Comparison of ENCODE assay signal across 17 mouse cellular contexts in the genomic region with DNA sequence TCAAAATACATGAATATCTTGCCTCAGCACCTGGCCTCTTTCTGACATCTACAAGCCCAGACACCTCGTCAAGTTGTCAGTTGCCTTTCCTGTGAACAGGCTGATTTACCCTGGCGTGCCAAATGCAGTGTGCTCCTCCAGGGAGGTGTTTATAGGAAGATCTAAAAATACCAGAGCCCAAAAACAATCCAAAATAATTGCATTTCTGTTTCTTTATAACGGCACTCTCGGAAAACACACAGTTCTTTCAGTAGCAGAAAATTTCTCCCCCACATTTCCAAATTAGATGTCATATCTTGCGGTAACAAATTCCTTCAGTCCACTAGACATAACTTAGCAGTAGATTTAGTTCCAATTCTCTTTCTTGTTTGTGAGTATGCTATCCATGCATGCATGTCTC.
A peak's percentile ranks its signal among the peaks of the same experiment; 100 is the strongest.
DNase-seq lines count a peak whose midpoint lies in the region; ATAC-seq and TF ChIP-seq lines count a peak whose summit lies in the region.
"Had no signal": no experiment of that assay in that cellular context is flagged by ENCODE, and none has a peak within 500 bp of the region (broad histone marks: within the 10 kb centered on the region; RNA-seq: fewer than 3 reads in every experiment).

No protein-coding gene starts in this region.

- DNase-seq in heart, postnatal 0 days (ENCODE audit: low spot score), result peak; percentile 23
- DNase-seq in heart, postnatal 4 days, result no peak
- no peak for DNase-seq in midbrain, embryonic 10.5 days (ENCODE audit: low spot score)
- no peak for DNase-seq in midbrain, embryonic 11.5 days (ENCODE audit: low spot score, missing footprints)
- DNase-seq in embryonic facial prominence, embryonic 14.5 days (ENCODE audit: low spot score), result peak; percentile 39
- DNase-seq in midbrain, postnatal 0 days (ENCODE audit: low spot score), result no peak
- no peak for DNase-seq in gastrocnemius, postnatal 14 days
- DNase-seq in spleen, postnatal 4 days (ENCODE audit: low spot score in 2 of 2), result no peak
- DNase-seq: lung, postnatal 10 days; spleen, adult 18-20 months had no signal

- intact Hi-C loops in gastrocnemius, postnatal 14 days (cut with DNase I; ENCODE audit: low total_unique reads), result no loop called here

- H3K27ac ChIP-seq in heart, postnatal 0 days (ENCODE audit: low read depth), result no peak overlapping the region
- peak overlapping the region; percentile 49 for H3K27ac ChIP-seq in midbrain, embryonic 10.5 days (replicated peaks)
- H3K27ac ChIP-seq in midbrain, embryonic 11.5 days (ENCODE audit: low read depth, low read length), result no peak overlapping the region
- no peak overlapping the region for H3K27ac ChIP-seq in embryonic facial prominence, embryonic 14.5 days (replicated peaks; ENCODE audit: low read depth, low read length)
- 0 out of 2 replicates have a peak overlapping the region, but pooled peaks have one; percentile 12 for H3K27ac ChIP-seq in midbrain, postnatal 0 days (ENCODE audit: low read depth, low read length)
- H3K27ac ChIP-seq: heart, embryonic 15.5 days; hindbrain, embryonic 15.5 days; limb, embryonic 13.5 days; liver, embryonic 15.5 days; stomach, embryonic 15.5 days had no signal

- no peak overlapping the region for H3K9ac ChIP-seq in heart, postnatal 0 days (replicated peaks; ENCODE audit: low read depth, low read length)
- no peak overlapping the region for H3K9ac ChIP-seq in midbrain, embryonic 11.5 days (ENCODE audit: low read length)
- H3K9ac ChIP-seq in embryonic facial prominence, embryonic 14.5 days (ENCODE audit: low read depth, low read length), result no peak overlapping the region
- H3K9ac ChIP-seq in midbrain, postnatal 0 days (replicated peaks; ENCODE audit: low read length, poor library complexity, severe bottlenecking), result no peak overlapping the region
- H3K9ac ChIP-seq: heart, embryonic 15.5 days; hindbrain, embryonic 15.5 days; limb, embryonic 13.5 days; liver, embryonic 15.5 days; stomach, embryonic 15.5 days had no signal

- no peaks in the 10 kb centered on the region for H3K27me3 ChIP-seq in heart, postnatal 0 days (ENCODE audit: control insufficient read depth, insufficient read depth, low read length)
- no peaks in the 10 kb centered on the region for H3K27me3 ChIP-seq in midbrain, embryonic 10.5 days (ENCODE audit: low read depth, poor library complexity, severe bottlenecking)
- H3K27me3 ChIP-seq in midbrain, embryonic 11.5 days (ENCODE audit: control insufficient read depth, insufficient read depth, low read length), result no peaks in the 10 kb centered on the region
- no peaks in the 10 kb centered on the region for H3K27me3 ChIP-seq in embryonic facial prominence, embryonic 14.5 days (replicated peaks; ENCODE audit: control insufficient read depth, insufficient read depth, low read length)
- no peaks in the 10 kb centered on the region for H3K27me3 ChIP-seq in midbrain, postnatal 0 days (ENCODE audit: insufficient read depth, low read length)
- H3K27me3 ChIP-seq: heart, embryonic 15.5 days; hindbrain, embryonic 15.5 days; limb, embryonic 13.5 days; liver, embryonic 15.5 days; stomach, embryonic 15.5 days had no signal

- H3K4me3 ChIP-seq in heart, postnatal 0 days (ENCODE audit: low read depth, low read length), result no peak overlapping the region
- no peak overlapping the region for H3K4me3 ChIP-seq in midbrain, embryonic 10.5 days
- no peak overlapping the region for H3K4me3 ChIP-seq in midbrain, embryonic 11.5 days (ENCODE audit: low read depth, low read length)
- H3K4me3 ChIP-seq in embryonic facial prominence, embryonic 14.5 days (ENCODE audit: low read depth, low read length), result no peak overlapping the region
- H3K4me3 ChIP-seq in midbrain, postnatal 0 days (ENCODE audit: low read depth, low read length), result no peak overlapping the region
- H3K4me3 ChIP-seq: erythroblast, embryonic 14.5 days; heart, embryonic 15.5 days; hindbrain, embryonic 15.5 days; limb, embryonic 13.5 days; liver, embryonic 15.5 days; stomach, embryonic 15.5 days had no signal

- TF ChIP-seq CTCF in heart, postnatal 0 days (IDR thresholded peaks at IDR 0.05; ENCODE audit: low read depth), result no peak
- TF ChIP-seq CTCF in midbrain, postnatal 0 days (IDR thresholded peaks at IDR 0.05), result no peak

- no peaks in the 10 kb centered on the region for H3K9me3 ChIP-seq in heart, postnatal 0 days (replicated peaks; ENCODE audit: control insufficient read depth, low read length)
- H3K9me3 ChIP-seq in midbrain, embryonic 10.5 days (replicated peaks), result no peaks in the 10 kb centered on the region
- no peaks in the 10 kb centered on the region for H3K9me3 ChIP-seq in midbrain, embryonic 11.5 days (ENCODE audit: control insufficient read depth, low read length)
- no peaks in the 10 kb centered on the region for H3K9me3 ChIP-seq in embryonic facial prominence, embryonic 14.5 days (ENCODE audit: control insufficient read depth, low read length)
- no peaks in the 10 kb centered on the region for H3K9me3 ChIP-seq in midbrain, postnatal 0 days (ENCODE audit: low read length)
- H3K9me3 ChIP-seq: heart, embryonic 15.5 days; hindbrain, embryonic 15.5 days; limb, embryonic 13.5 days; liver, embryonic 15.5 days; stomach, embryonic 15.5 days had no signal

- no peak for TF ChIP-seq EP300 in heart, postnatal 0 days (IDR thresholded peaks at IDR 0.05; ENCODE audit: low read depth)

- H3K4me1 ChIP-seq in heart, postnatal 0 days (ENCODE audit: control insufficient read depth, insufficient read depth), result peaks cover 30% of the 10 kb centered on the region
- H3K4me1 ChIP-seq in midbrain, embryonic 10.5 days, result peaks cover 13% of the 10 kb centered on the region
- peaks cover 2% of the 10 kb centered on the region; the same call in 1 of the 2 replicates for H3K4me1 ChIP-seq in midbrain, embryonic 11.5 days (ENCODE audit: control insufficient read depth, insufficient read depth, low read length)
- H3K4me1 ChIP-seq in embryonic facial prominence, embryonic 14.5 days (ENCODE audit: control insufficient read depth, insufficient read depth, low read length), result peaks cover 5% of the 10 kb centered on the region; the same call in 1 of the 2 replicates
- H3K4me1 ChIP-seq in midbrain, postnatal 0 days (ENCODE audit: insufficient read depth, low read length), result no peaks in the 10 kb centered on the region
- H3K4me1 ChIP-seq: liver, embryonic 15.5 days; stomach, embryonic 15.5 days had no signal

- ATAC-seq in heart, postnatal 0 days (ENCODE audit: insufficient read depth, low read depth), result no peak
- ATAC-seq in midbrain, embryonic 11.5 days (ENCODE audit: low FRiP score), result no peak
- ATAC-seq in embryonic facial prominence, embryonic 14.5 days (ENCODE audit: low read depth), result no peak
- peak; percentile 29; the same call in 1 of the 2 replicates for ATAC-seq in midbrain, postnatal 0 days (ENCODE audit: low FRiP score)
- ATAC-seq: intestine, embryonic 16.5 days had no signal

- H3K36me3 ChIP-seq in heart, postnatal 0 days (replicated peaks; ENCODE audit: control insufficient read depth, insufficient read depth, low read length), result no peaks in the 10 kb centered on the region
- no peaks in the 10 kb centered on the region for H3K36me3 ChIP-seq in midbrain, embryonic 10.5 days
- H3K36me3 ChIP-seq in midbrain, embryonic 11.5 days (ENCODE audit: control insufficient read depth, insufficient read depth, low read length), result no peaks in the 10 kb centered on the region
- H3K36me3 ChIP-seq in embryonic facial prominence, embryonic 14.5 days (ENCODE audit: control insufficient read depth, insufficient read depth, low read length), result no peaks in the 10 kb centered on the region
- no peaks in the 10 kb centered on the region for H3K36me3 ChIP-seq in midbrain, postnatal 0 days (ENCODE audit: insufficient read depth, low read length)
- H3K36me3 ChIP-seq: heart, embryonic 15.5 days; hindbrain, embryonic 15.5 days; limb, embryonic 13.5 days; liver, embryonic 15.5 days; stomach, embryonic 15.5 days had no signal

- no peak overlapping the region for H3K4me2 ChIP-seq in heart, postnatal 0 days (ENCODE audit: low read depth, low read length)
- H3K4me2 ChIP-seq in midbrain, embryonic 11.5 days, result no peak overlapping the region
- H3K4me2 ChIP-seq in embryonic facial prominence, embryonic 14.5 days (ENCODE audit: low read depth, low read length), result no peak overlapping the region
- H3K4me2 ChIP-seq in midbrain, postnatal 0 days (ENCODE audit: low read depth, low read length, poor library complexity, severe bottlenecking), result no peak overlapping the region
- H3K4me2 ChIP-seq: heart, embryonic 15.5 days; hindbrain, embryonic 15.5 days; limb, embryonic 13.5 days; liver, embryonic 15.5 days; stomach, embryonic 15.5 days had no signal

- WGBS in heart, postnatal 0 days, result 27% methylated on average over 5 of the region's 5 CpGs
- 81% methylated on average over 5 of the region's 5 CpGs for WGBS in midbrain, embryonic 10.5 days
- 83% methylated on average over 5 of the region's 5 CpGs for WGBS in midbrain, embryonic 11.5 days
- WGBS in embryonic facial prominence, embryonic 14.5 days, result 41% methylated on average over 5 of the region's 5 CpGs
- 52% methylated on average over 5 of the region's 5 CpGs for WGBS in midbrain, postnatal 0 days

Comparison
In these comparisons a context has a peak if more than half of its experiments do, and no peak if none do; other contexts are left out.
1. DNase-seq: peak in heart, postnatal 0 days (single experiment) and embryonic facial prominence, embryonic 14.5 days (single experiment); none in heart, postnatal 4 days (single experiment), midbrain, embryonic 10.5 days (single experiment), midbrain, embryonic 11.5 days (single experiment), midbrain, postnatal 0 days (single experiment), gastrocnemius, postnatal 14 days (single experiment) and spleen, postnatal 4 days (0 of 2).
2. H3K27ac ChIP-seq: peak in midbrain, embryonic 10.5 days (single experiment) and midbrain, postnatal 0 days (single experiment); none in heart, postnatal 0 days (single experiment), midbrain, embryonic 11.5 days (single experiment) and embryonic facial prominence, embryonic 14.5 days (single experiment).